10 mouse cellular contexts compared by ENCODE assay signal in the genomic region with DNA sequence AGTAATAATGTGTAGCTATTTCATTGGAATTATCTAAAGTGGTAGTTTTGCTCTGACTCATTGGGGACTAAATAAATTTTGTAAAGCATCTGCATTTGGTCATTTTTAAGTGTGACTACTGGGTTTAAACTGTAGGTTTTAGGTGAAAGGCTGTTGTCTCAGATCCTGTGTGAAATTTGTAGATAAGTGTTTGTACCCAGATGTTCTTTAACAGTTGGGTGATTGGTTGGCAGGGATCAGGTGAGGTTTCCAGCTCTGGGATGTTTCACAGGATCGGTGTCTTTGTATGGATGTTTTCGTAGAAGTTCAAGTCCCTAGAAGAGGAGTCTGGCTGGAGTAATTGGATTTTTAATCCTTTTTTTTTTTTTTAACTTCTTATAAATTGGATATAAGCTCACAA. TPM values are rescaled to one million over a fixed set of nuclear protein-coding genes. Genes with fewer than 3 reads are reported as not detected.
DNase-seq lines count a peak whose midpoint lies in the region; ATAC-seq and TF ChIP-seq lines count a peak whose summit lies in the region.
"Had no signal": no experiment of that assay in that cellular context is flagged by ENCODE, and none has a peak within 500 bp of the region (broad histone marks: within the 10 kb centered on the region; RNA-seq: fewer than 3 reads in every experiment).

No protein-coding gene starts in this region.

- no peak for TF ChIP-seq POLR2A in myocyte (IDR thresholded peaks at IDR 0.05; ENCODE audit: insufficient read length, low read depth)
- no peak for TF ChIP-seq POLR2A in cerebellum, adult 2 months (IDR thresholded peaks at IDR 0.05; ENCODE audit: borderline replicate concordance, insufficient read depth, low read length)

- H3K4me3 ChIP-seq in lung, embryonic 16.5 days (ENCODE audit: low read length), result peak overlapping the region; percentile 48
- peak overlapping the region; percentile 43 for H3K4me3 ChIP-seq in embryonic facial prominence, embryonic 15.5 days (replicated peaks)
- no peak overlapping the region for H3K4me3 ChIP-seq in intestine, postnatal 0 days (ENCODE audit: low read depth, low read length)
- H3K4me3 ChIP-seq in myocyte, result peak overlapping the region; percentile 18
- no peak overlapping the region for H3K4me3 ChIP-seq in cerebellum, adult 2 months (replicated peaks; ENCODE audit: insufficient read depth, low read depth, low read length)

- no peak for TF ChIP-seq CTCF in intestine, postnatal 0 days (IDR thresholded peaks at IDR 0.05; ENCODE audit: low read depth)
- TF ChIP-seq CTCF in cerebellum, adult 2 months (IDR thresholded peaks at IDR 0.05; ENCODE audit: borderline replicate concordance, insufficient read depth, low read depth, low read length), result no peak

- H3ac ChIP-seq in myocyte (ENCODE audit: control insufficient read depth, insufficient read length), result no peak overlapping the region

- H3K9ac ChIP-seq in lung, embryonic 16.5 days (ENCODE audit: low read length), result no peak overlapping the region
- no peak overlapping the region for H3K9ac ChIP-seq in embryonic facial prominence, embryonic 15.5 days
- no peak overlapping the region for H3K9ac ChIP-seq in intestine, postnatal 0 days (ENCODE audit: low read depth, low read length)

- no peaks in the 10 kb centered on the region for H3K9me3 ChIP-seq in lung, embryonic 16.5 days (ENCODE audit: control insufficient read depth, low read length)
- H3K9me3 ChIP-seq in embryonic facial prominence, embryonic 15.5 days (replicated peaks), result no peaks in the 10 kb centered on the region
- no peaks in the 10 kb centered on the region for H3K9me3 ChIP-seq in intestine, postnatal 0 days (ENCODE audit: control insufficient read depth)

- no peak for DNase-seq in lung, adult 18-20 months
- DNase-seq in cerebellum, adult 2 months, result no peak
- no peak for DNase-seq in layer of hippocampus, adult 11-12 months (ENCODE audit: low spot score)
- DNase-seq: embryo, embryonic 11 days; kidney, postnatal 4 days had no signal

- H3K27me3 ChIP-seq in lung, embryonic 16.5 days (ENCODE audit: control insufficient read depth, insufficient read depth, low read depth, low read length), result no peaks in the 10 kb centered on the region
- H3K27me3 ChIP-seq in embryonic facial prominence, embryonic 15.5 days, result no peaks in the 10 kb centered on the region
- H3K27me3 ChIP-seq in intestine, postnatal 0 days (replicated peaks; ENCODE audit: control insufficient read depth, insufficient read depth, low read length), result no peaks in the 10 kb centered on the region
- no peaks in the 10 kb centered on the region for H3K27me3 ChIP-seq in myocyte (ENCODE audit: control insufficient read depth, insufficient read depth, insufficient read length)
- H3K27me3 ChIP-seq in cerebellum, adult 2 months (ENCODE audit: control insufficient read depth, insufficient read depth, low read length), result no peaks in the 10 kb centered on the region

- 88% methylated on average over 2 of the region's 2 CpGs for WGBS in lung, embryonic 16.5 days
- WGBS in embryonic facial prominence, embryonic 15.5 days, result 80% methylated on average over 2 of the region's 2 CpGs
- 77% methylated on average over 2 of the region's 2 CpGs for WGBS in intestine, postnatal 0 days
- 89% methylated on average over 2 of the region's 2 CpGs for WGBS in cerebellum, adult 2 months

- H3K4me1 ChIP-seq in lung, embryonic 16.5 days (replicated peaks; ENCODE audit: control insufficient read depth, insufficient read depth, low read length), result no peaks in the 10 kb centered on the region; the same call in 1 of the 2 replicates
- H3K4me1 ChIP-seq in embryonic facial prominence, embryonic 15.5 days, result no peaks in the 10 kb centered on the region
- no peaks in the 10 kb centered on the region for H3K4me1 ChIP-seq in intestine, postnatal 0 days (replicated peaks; ENCODE audit: control insufficient read depth, insufficient read depth, low read length)
- H3K4me1 ChIP-seq in cerebellum, adult 2 months (ENCODE audit: control insufficient read depth, insufficient read depth, low read length), result peaks cover 4% of the 10 kb centered on the region; the same call in 1 of the 2 replicates

- peak overlapping the region; percentile 31 for H3K4me2 ChIP-seq in lung, embryonic 16.5 days (ENCODE audit: low read depth, low read length)
- H3K4me2 ChIP-seq in embryonic facial prominence, embryonic 15.5 days (replicated peaks), result peak overlapping the region; percentile 19
- H3K4me2 ChIP-seq in intestine, postnatal 0 days (replicated peaks; ENCODE audit: low read depth), result peak overlapping the region; percentile 47; the same call in 1 of the 2 replicates
- H3K4me2 ChIP-seq in myocyte (ENCODE audit: low read depth), result peak overlapping the region; percentile 70

- no peak for ATAC-seq in lung, embryonic 16.5 days (ENCODE audit: low read depth)
- ATAC-seq in embryonic facial prominence, embryonic 15.5 days (ENCODE audit: insufficient number of reproducible peaks, low FRiP score, low TSS enrichment, low read depth), result no peak
- no peak for ATAC-seq in intestine, postnatal 0 days
- ATAC-seq in erythroid progenitor cell, adult 5-6 weeks (replicated peaks; ENCODE audit: low FRiP score, poor library complexity, severe bottlenecking), result no peak

- H3K36me3 ChIP-seq in lung, embryonic 16.5 days (ENCODE audit: control insufficient read depth, insufficient read depth, low read length), result peaks cover 5% of the 10 kb centered on the region; the same call in 1 of the 2 replicates
- peaks cover 31% of the 10 kb centered on the region for H3K36me3 ChIP-seq in embryonic facial prominence, embryonic 15.5 days
- H3K36me3 ChIP-seq in intestine, postnatal 0 days (ENCODE audit: control insufficient read depth, insufficient read depth), result peaks cover 18% of the 10 kb centered on the region; the same call in 1 of the 2 replicates
- peaks cover 28% of the 10 kb centered on the region for H3K36me3 ChIP-seq in myocyte (ENCODE audit: control insufficient read depth, insufficient read depth)

- peaks cover 49% of the 10 kb centered on the region for H3K79me2 ChIP-seq in myocyte (ENCODE audit: control insufficient read depth, insufficient read depth)

- no peak overlapping the region for H3K27ac ChIP-seq in lung, embryonic 16.5 days (ENCODE audit: low read length)
- H3K27ac ChIP-seq in embryonic facial prominence, embryonic 15.5 days (replicated peaks), result no peak overlapping the region
- H3K27ac ChIP-seq in intestine, postnatal 0 days (ENCODE audit: low read depth, low read length), result no peak overlapping the region
- no peak overlapping the region for H3K27ac ChIP-seq in cerebellum, adult 2 months (ENCODE audit: insufficient read depth, low read length)

TF ChIP-seq in myocyte, 11 proteins besides CTCF, POLR2A, EP300 and RAD21:
- TF ChIP-seq MYOD1 (IDR thresholded peaks at IDR 0.05; ENCODE audit: control insufficient read depth in 1 of 3, insufficient read length in 2 of 3, low read depth in 2 of 3), result no peak
- no peak for TF ChIP-seq TCF12 (IDR thresholded peaks at IDR 0.05; ENCODE audit: insufficient read depth, poor library complexity, severe bottlenecking)
- no peak for TF ChIP-seq E2F4 (IDR thresholded peaks at IDR 0.05; ENCODE audit: insufficient read depth)
- TF ChIP-seq REST (IDR thresholded peaks at IDR 0.05; ENCODE audit: insufficient read depth, insufficient read length), result no peak
- TF ChIP-seq TCF3 (IDR thresholded peaks at IDR 0.05; ENCODE audit: insufficient read length, low read depth), result no peak
- TF ChIP-seq USF1 (IDR thresholded peaks at IDR 0.05; ENCODE audit: low read depth), result no peak
- no peak for TF ChIP-seq SRF (IDR thresholded peaks at IDR 0.05; ENCODE audit: control insufficient read depth, insufficient read length, low read depth)
- TF ChIP-seq POLR2AphosphoS2 (IDR thresholded peaks at IDR 0.05; ENCODE audit: insufficient read length, low read depth), result no peak
- no peak for TF ChIP-seq MYOG (IDR thresholded peaks at IDR 0.05; ENCODE audit: control insufficient read depth in 1 of 3, insufficient read depth in 1 of 3, insufficient read length in 2 of 3, low read depth in 2 of 3)
- no peak for TF ChIP-seq CEBPB (IDR thresholded peaks at IDR 0.05; ENCODE audit: insufficient read depth, poor library complexity, severe bottlenecking)
- TF ChIP-seq MAX (IDR thresholded peaks at IDR 0.05; ENCODE audit: low read depth), result no peak

RNA-seq across cellular contexts. Expression of a gene that starts 1.6 kb away (rescaled TPM):
- polyA plus RNA-seq in lung, embryonic 16.5 days (2015; fragmentation: Nextera tagmentation; extraction: Ambion mirVana), result 34.8 and 37.5 TPM in 2 replicates
- polyA plus RNA-seq in embryonic facial prominence, embryonic 15.5 days (2015; fragmentation: Nextera tagmentation; extraction: Ambion mirVana), result 50.3 and 50.4 TPM in 2 replicates
- 14.3 and 14.8 TPM in 2 replicates for polyA plus RNA-seq in intestine, postnatal 0 days (2015; fragmentation: Nextera tagmentation; extraction: Ambion mirVana)
- 24.1 TPM for polyA plus RNA-seq in myocyte (2012; fragmentation: generic; extraction: Trizol)
- 57.4 and 59.0 TPM in 2 replicates for polyA plus RNA-seq in cerebellum, adult 2 months (2012; rRNA removed)
- 111 and 147 TPM in 2 replicates for total RNA-seq in erythroid progenitor cell, adult 5-6 weeks (2015; ENCODE audit: low replicate concordance)
- 127 and 128 TPM in 2 replicates for total RNA-seq in erythroid progenitor cell, adult 5-6 weeks (2017; ENCODE audit: low replicate concordance)

RNA-seq across cellular contexts. Expression of a gene that starts 10.5 kb away (rescaled TPM):
- 13.7 and 15.8 TPM in 2 replicates for polyA plus RNA-seq in lung, embryonic 16.5 days (2015; fragmentation: Nextera tagmentation; extraction: Ambion mirVana)
- polyA plus RNA-seq in embryonic facial prominence, embryonic 15.5 days (2015; fragmentation: Nextera tagmentation; extraction: Ambion mirVana), result 18.1 and 18.6 TPM in 2 replicates
- 4.0 and 5.4 TPM in 2 replicates for polyA plus RNA-seq in intestine, postnatal 0 days (2015; fragmentation: Nextera tagmentation; extraction: Ambion mirVana)
- 6.2 TPM for polyA plus RNA-seq in myocyte (2012; fragmentation: generic; extraction: Trizol)
- 24.1 and 26.6 TPM in 2 replicates for polyA plus RNA-seq in cerebellum, adult 2 months (2012; rRNA removed)
- total RNA-seq in erythroid progenitor cell, adult 5-6 weeks (2015; ENCODE audit: low replicate concordance), result 0.42 and 0.72 TPM in 2 replicates
- total RNA-seq in erythroid progenitor cell, adult 5-6 weeks (2017; ENCODE audit: low replicate concordance), result 1.1 and 18.9 TPM in 2 replicates

Comparison
In these comparisons a context has a peak if more than half of its experiments do, and no peak if none do; other contexts are left out.
1. H3K4me2 ChIP-seq: peak in every context shown above with its lines; median percentile 70 in myocyte; 47 in intestine, postnatal 0 days; 31 in lung, embryonic 16.5 days; 19 in embryonic facial prominence, embryonic 15.5 days.
2. H3K4me3 ChIP-seq: peak in lung, embryonic 16.5 days (single experiment), embryonic facial prominence, embryonic 15.5 days (single experiment) and myocyte (single experiment); none in intestine, postnatal 0 days (single experiment) and cerebellum, adult 2 months (single experiment).